Mouse (Mus musculus) hindbrain, embryonic 16.5 days (tissue): ENCODE results near the gene Zbtb20. TPM values are rescaled to one million over a fixed set of nuclear protein-coding genes. Genes with fewer than 3 reads are reported as not detected.

Source experiments
- ATAC-seq: fragments of 200-750 bp; cut with Nextera tagmentation; 2 replicates; pipeline ENCODE4 v1.8.0; 2017; ENCODE audit warnings: moderate TSS enrichment, moderate library complexity
- H3K27ac ChIP-seq: fragments of 300-500 bp; sonication (generic); 2 replicates; pipeline ENCODE4 v1.5.1; 2014; ENCODE audit warnings: low read depth, mild to moderate bottlenecking, control low read depth, low read length, moderate library complexity
- H3K27me3 ChIP-seq: fragments of 300-500 bp; sonication (generic); replicated peaks from 2 replicates; pipeline ENCODE4 v1.6.1; 2014; ENCODE audit warnings: low read length; ENCODE audit not compliant: control insufficient read depth, insufficient read depth
- H3K36me3 ChIP-seq: fragments of 300-500 bp; sonication (generic); 2 replicates; pipeline ENCODE4 v1.6.1; 2014; ENCODE audit warnings: mild to moderate bottlenecking, low read length, moderate library complexity, mixed read lengths; ENCODE audit not compliant: control insufficient read depth, insufficient read depth
- H3K4me1 ChIP-seq: fragments of 300-500 bp; sonication (generic); 2 replicates; pipeline ENCODE4 v1.6.1; 2014; ENCODE audit warnings: low read depth, low read length; ENCODE audit not compliant: control insufficient read depth, insufficient read depth
- H3K4me2 ChIP-seq: fragments of 300-500 bp; sonication (generic); 2 replicates; pipeline ENCODE4 v1.6.1; 2014; ENCODE audit warnings: mild to moderate bottlenecking, low read length, control low read depth, moderate library complexity
- H3K4me3 ChIP-seq: fragments of 300-500 bp; sonication (generic); 2 replicates; pipeline ENCODE4 v1.5.1; 2014; ENCODE audit warnings: mild to moderate bottlenecking, low read length, control low read depth, moderate library complexity
- H3K9ac ChIP-seq: fragments of 300-500 bp; sonication (generic); 2 replicates; pipeline ENCODE4 v1.6.1; 2014; ENCODE audit warnings: low read depth, mild to moderate bottlenecking, control low read depth, low read length, moderate library complexity
- H3K9me3 ChIP-seq: fragments of 300-500 bp; sonication (generic); 2 replicates; pipeline ENCODE4 v1.6.1; 2014; ENCODE audit warnings: mild to moderate bottlenecking, low read length, moderate library complexity; ENCODE audit not compliant: control insufficient read depth
- WGBS: fragments of 180-500 bp; shearing (Covaris S2); extraction: QIAGEN DNeasy Blood & Tissue Kit; methylation state at CpG from one replicate; pipeline ENCODE4 v1.1.7; 2014; 5-methylcytosine and 5-hydroxymethylcytosine counted together
- polyA plus RNA-seq: library from polyadenylated mRNA; unstranded; fragments of >200 nt; fragmentation: Nextera tagmentation; extraction: Ambion mirVana; gene quantifications from 2 replicates; pipeline ENCODE4 v1.2.1, GENCODE M21; 2015

Zbtb20 gene
- polyA plus RNA-seq, 1 experiment from 2014 or later = 46.6 TPM

DNA sequence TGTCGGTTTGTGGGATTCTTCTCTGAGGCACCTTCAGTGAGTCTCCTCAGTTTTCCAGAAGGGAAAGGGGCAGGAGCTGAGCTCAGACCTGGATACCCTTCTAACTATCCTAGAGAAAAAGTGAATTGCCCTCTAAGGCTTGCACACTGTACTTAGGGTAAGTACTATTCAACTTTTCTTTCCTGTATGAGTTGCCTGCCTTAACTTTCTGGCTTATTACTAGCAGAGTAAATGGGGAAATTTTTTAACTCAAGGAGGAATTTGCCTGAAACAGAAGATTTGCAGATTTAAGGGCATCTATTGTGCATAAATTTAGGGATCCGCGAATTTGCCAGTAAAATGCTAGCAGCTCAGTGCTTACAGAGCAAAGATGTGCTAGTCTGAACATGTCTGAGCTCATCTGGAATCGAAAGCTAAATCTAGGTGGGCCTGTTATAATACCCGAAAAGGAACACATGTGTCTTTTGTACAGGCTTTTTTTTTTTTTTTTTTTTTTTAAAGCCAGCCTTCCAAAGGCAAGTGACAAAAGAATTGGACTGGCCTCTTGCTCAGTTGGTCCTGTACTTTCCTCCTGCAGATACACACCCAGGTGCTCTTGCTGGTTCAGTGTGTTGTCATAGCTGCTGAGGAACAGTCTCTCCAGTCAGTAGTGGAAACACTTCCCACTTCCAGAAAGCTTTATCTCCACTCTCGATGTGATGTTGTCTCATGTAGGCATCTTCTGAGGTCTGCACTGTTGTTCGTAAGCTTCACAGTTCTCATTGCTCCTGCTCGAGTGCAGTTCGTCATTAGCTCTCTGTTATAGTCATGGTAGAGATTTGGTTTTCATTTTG, 632.7 kb downstream of the Zbtb20 start:
- Histone ChIP-seq H3K4me1 (peaks cover 12% of the 10 kb centered on the region), H3K27me3 (no peaks in the 10 kb centered on the region), H3K9me3 (no peaks in the 10 kb centered on the region), H3K36me3 (no peaks in the 10 kb centered on the region), H3K4me3 (peak overlapping the region; percentile 12; the same call in 1 of the 2 replicates), H3K27ac (0 out of 2 replicates have a peak overlapping the region, but pooled peaks have one; percentile 13), H3K9ac (peak overlapping the region; percentile 39), H3K4me2 (peak overlapping the region; percentile 40)
- WGBS = 63% methylated on average over 9 of the region's 9 CpGs
- ATAC-seq = no peak

DNA sequence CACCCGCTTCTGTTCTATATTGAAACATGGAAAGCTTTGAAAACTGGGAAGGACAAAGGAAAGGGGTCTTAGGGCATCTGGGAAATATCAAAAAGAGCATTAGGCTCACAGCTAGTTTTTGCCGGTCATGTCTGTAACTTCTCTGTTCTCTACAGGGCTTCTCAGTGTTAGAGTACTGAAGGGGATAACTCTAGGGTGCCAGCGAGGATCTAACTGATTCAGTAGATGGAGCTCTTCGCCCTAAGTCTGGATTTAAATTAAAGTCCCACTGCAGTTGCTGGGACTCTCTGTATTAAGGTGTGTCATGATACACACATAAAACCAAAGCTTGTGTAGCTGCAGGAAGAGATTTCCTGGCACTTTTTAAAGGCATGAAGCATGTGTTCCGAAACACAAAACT, 634.8 kb downstream of the Zbtb20 start:
- H3K4me3 ChIP-seq = no peak overlapping the region
- no peaks in the 10 kb centered on the region for H3K27me3 ChIP-seq
- H3K9me3 ChIP-seq = no peaks in the 10 kb centered on the region
- H3K9ac ChIP-seq = peak overlapping the region; percentile 23; the same call in 1 of the 2 replicates
- H3K4me1 ChIP-seq = peaks cover 12% of the 10 kb centered on the region
- H3K27ac ChIP-seq = no peak overlapping the region; the same call in 1 of the 2 replicates
- 49% methylated on average over 5 of the region's 5 CpGs for WGBS
- no peaks in the 10 kb centered on the region for H3K36me3 ChIP-seq
- ATAC-seq = peak; percentile 67
- peak overlapping the region; percentile 29 for H3K4me2 ChIP-seq

DNA sequence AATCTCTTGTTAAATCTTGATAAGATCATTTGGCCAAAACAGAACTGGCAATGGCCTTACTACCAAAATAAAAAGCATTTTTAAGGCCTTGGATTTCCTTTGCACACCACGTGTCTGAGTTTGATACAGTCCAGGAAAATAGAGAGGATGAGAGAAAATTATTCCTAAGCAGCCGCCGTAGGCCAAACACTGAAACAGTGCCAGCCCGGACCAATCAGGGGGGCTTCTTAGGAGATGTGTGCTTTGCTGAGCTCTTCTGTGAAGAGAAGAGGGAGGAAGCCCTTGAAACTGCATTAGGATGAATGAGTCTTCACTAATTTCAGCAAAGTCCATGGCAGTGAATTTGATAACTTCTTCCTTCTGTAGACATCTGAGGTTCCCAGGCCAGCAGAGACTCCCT, 635.9 kb downstream of the Zbtb20 start:
- Histone ChIP-seq H3K9me3 (no peaks in the 10 kb centered on the region), H3K9ac (no peak overlapping the region), H3K4me3 (no peak overlapping the region), H3K27me3 (no peaks in the 10 kb centered on the region), H3K4me1 (peaks cover 9% of the 10 kb centered on the region), H3K27ac (no peak overlapping the region), H3K36me3 (no peaks in the 10 kb centered on the region), H3K4me2 (no peak overlapping the region)
- ATAC-seq = no peak
- 71% methylated on average over 4 of the region's 4 CpGs for WGBS

DNA sequence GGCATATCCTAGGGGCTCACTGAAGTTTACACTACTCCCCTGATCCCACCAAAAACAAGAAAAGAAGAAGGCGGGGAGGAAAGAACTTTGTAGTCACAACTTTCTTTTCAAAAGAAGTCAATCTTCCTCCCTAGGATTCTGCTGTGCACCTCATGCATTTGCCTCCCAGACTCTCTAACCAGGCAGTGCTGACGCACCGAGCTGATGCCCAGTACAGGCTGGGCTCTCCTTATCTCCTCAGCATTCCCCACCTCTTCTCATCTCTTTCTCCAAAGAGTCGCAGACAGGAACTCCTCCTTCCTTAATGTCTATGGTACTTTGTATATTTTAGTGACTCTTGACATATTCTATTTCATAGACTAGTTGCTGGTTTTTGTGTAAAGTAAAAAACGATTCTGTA, 638.3 kb downstream of the Zbtb20 start:
- no peak overlapping the region for H3K4me3 ChIP-seq
- H3K9ac ChIP-seq = no peak overlapping the region
- no peaks in the 10 kb centered on the region for H3K36me3 ChIP-seq
- no peak overlapping the region for H3K4me2 ChIP-seq
- no peaks in the 10 kb centered on the region for H3K9me3 ChIP-seq
- 85% methylated on average over 5 of the region's 5 CpGs for WGBS
- ATAC-seq = no peak
- H3K4me1 ChIP-seq = peaks cover 3% of the 10 kb centered on the region; the same call in 1 of the 2 replicates
- H3K27ac ChIP-seq = no peak overlapping the region
- no peaks in the 10 kb centered on the region for H3K27me3 ChIP-seq

DNA sequence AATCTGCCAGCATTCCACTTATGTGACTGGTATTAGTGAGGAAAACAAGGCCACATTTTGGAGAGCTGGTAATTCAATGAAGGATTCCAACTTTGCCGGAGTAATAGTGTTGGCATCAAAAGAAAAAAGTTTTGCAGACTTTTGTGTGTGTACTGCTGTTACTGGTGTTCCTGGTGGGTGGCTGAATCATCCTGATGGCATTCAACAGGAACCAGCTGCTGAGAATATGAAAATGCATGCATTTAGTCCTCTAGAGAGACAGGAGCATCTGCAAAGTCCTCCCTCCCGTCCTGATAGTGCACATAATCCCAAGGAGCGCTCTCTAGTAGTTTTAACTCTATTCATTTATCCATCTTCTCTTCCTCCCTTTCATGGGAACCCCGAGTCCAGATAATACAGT, 639.9 kb downstream of the Zbtb20 start:
- ATAC-seq = no peak
- Histone ChIP-seq H3K4me3 (no peak overlapping the region), H3K36me3 (no peaks in the 10 kb centered on the region), H3K9ac (no peak overlapping the region), H3K27me3 (no peaks in the 10 kb centered on the region), H3K4me2 (no peak overlapping the region), H3K9me3 (no peaks in the 10 kb centered on the region), H3K4me1 (peaks cover 3% of the 10 kb centered on the region; the same call in 1 of the 2 replicates), H3K27ac (no peak overlapping the region)
- 66% methylated on average over 4 of the region's 4 CpGs for WGBS

DNA sequence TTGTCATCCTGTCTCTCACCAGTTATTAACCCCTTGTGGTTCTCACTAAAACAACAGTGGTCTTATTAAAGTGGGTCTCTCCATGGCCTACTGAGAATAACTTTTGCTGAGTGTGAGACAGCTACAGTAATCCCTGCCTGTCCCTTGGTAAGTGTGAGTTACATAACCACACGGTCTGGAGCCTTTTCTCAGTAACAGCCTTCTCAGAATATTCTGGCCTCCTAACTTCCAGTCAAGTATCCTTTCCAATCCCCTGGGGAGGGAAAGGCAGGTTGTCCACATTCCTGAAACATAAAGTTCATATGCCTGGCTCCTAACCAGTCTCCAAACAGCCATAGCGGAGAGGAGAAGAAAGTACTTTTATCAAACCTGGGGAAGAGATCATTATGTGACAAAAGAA, 644.6 kb downstream of the Zbtb20 start:
- Histone ChIP-seq H3K27me3 (no peaks in the 10 kb centered on the region), H3K4me3 (no peak overlapping the region), H3K4me2 (no peak overlapping the region), H3K9me3 (no peaks in the 10 kb centered on the region), H3K9ac (no peak overlapping the region), H3K4me1 (peaks cover 2% of the 10 kb centered on the region; the same call in 1 of the 2 replicates), H3K27ac (no peak overlapping the region), H3K36me3 (no peaks in the 10 kb centered on the region)
- 82% methylated on average over 2 of the region's 2 CpGs for WGBS
- ATAC-seq = no peak

DNA sequence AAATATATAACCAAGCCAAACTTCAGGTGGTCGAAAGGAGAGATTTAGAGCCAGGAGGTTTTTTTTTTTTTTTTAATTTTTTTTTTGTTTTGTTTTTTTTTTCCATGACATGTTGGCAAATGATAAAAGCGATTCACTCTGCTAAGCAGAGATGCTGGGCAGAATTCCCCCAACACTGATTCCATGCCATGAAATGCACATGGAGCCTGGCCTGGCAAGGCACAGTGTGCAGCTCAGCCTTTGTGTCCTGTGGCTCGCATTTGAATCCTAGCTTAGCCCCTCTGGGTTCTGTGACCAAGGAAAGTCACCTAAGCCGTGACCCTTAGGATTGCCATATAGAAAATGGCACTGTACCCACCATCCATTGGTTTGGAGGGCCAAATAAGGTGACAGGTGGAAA, 646.8 kb downstream of the Zbtb20 start:
- 78% methylated on average over 4 of the region's 4 CpGs for WGBS
- no peak overlapping the region for H3K27ac ChIP-seq
- H3K4me1 ChIP-seq = peaks cover 2% of the 10 kb centered on the region; the same call in 1 of the 2 replicates
- ATAC-seq = no peak
- no peak overlapping the region for H3K4me3 ChIP-seq
- H3K9me3 ChIP-seq = no peaks in the 10 kb centered on the region
- no peaks in the 10 kb centered on the region for H3K36me3 ChIP-seq
- H3K4me2 ChIP-seq = no peak overlapping the region
- no peak overlapping the region for H3K9ac ChIP-seq
- H3K27me3 ChIP-seq = no peaks in the 10 kb centered on the region

DNA sequence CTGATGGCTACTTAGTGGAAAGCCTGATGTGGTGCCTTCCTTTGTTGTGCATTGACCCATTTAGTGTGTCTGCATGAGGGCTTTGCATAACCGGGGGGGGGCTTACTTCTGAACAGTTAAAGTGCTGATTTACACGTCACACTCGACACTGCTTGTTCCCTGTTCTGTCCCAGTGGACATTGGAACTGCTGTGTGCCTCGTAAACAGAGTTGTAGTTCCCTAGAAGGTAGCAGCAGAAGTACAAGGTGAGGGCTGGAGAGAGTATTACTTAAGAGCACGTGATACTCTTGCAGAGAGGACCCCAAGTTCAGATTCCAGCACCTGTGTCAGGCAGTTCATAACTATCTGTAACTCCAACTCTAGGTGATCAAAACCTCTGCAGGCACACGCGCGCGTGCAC, 648.5 kb downstream of the Zbtb20 start:
- no peaks in the 10 kb centered on the region for H3K36me3 ChIP-seq
- 80% methylated on average over 9 of the region's 9 CpGs for WGBS
- no peak for ATAC-seq

DNA sequence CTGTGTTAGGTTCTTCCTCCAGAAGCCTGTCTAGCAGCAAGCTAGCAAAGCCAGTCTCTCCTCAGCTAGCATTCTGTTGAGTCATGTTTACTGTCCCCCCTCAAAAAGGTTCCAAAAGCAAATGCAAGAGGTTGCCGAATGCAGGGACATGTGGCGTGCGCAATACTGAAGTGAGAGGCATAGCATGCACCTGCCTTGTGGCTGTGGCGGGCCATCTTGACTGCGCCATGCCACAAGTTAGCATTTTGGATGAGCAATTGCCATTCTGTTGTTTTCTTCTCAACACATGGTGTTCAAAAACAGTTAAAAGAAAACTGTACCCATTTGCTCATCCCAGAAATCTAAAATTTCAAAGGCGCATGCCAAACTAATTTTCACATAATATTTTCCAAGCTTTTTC, 649.9 kb downstream of the Zbtb20 start:
- no peaks in the 10 kb centered on the region for H3K27me3 ChIP-seq
- peaks cover 2% of the 10 kb centered on the region; the same call in 1 of the 2 replicates for H3K4me1 ChIP-seq
- H3K9me3 ChIP-seq = no peaks in the 10 kb centered on the region
- no peak overlapping the region for H3K9ac ChIP-seq
- no peak for ATAC-seq
- no peak overlapping the region for H3K27ac ChIP-seq
- no peak overlapping the region for H3K4me3 ChIP-seq
- no peak overlapping the region for H3K4me2 ChIP-seq
- no peaks in the 10 kb centered on the region for H3K36me3 ChIP-seq
- 93% methylated on average over 6 of the region's 6 CpGs for WGBS

More for the DNA sequence above, 648.5 kb downstream of the Zbtb20 start:
- Histone ChIP-seq H3K4me2 (no peak overlapping the region), H3K9ac (no peak overlapping the region), H3K27ac (no peak overlapping the region), H3K27me3 (no peaks in the 10 kb centered on the region), H3K9me3 (no peaks in the 10 kb centered on the region), H3K4me1 (peaks cover 2% of the 10 kb centered on the region; the same call in 1 of the 2 replicates), H3K4me3 (no peak overlapping the region)
